Mouse (Mus musculus): ENCODE results near the gene Stxbp1.

Stxbp1 gene

GRCm38 (mm10) chr2:32838147-32838884 is 8.7 kb downstream of the Stxbp1 start:
- no peak for DNase-seq (ENCODE audit: low spot score)

- no peak for DNase-seq (ENCODE audit: low spot score)
Observed at GRCm38 (mm10) chr2:32835588-32835987, 11.5 kb downstream of the Stxbp1 start.

- DNase-seq (ENCODE audit: low spot score): no peak
Observed at GRCm38 (mm10) chr2:32834496-32834895, 12.5 kb downstream of the Stxbp1 start.

DNA sequence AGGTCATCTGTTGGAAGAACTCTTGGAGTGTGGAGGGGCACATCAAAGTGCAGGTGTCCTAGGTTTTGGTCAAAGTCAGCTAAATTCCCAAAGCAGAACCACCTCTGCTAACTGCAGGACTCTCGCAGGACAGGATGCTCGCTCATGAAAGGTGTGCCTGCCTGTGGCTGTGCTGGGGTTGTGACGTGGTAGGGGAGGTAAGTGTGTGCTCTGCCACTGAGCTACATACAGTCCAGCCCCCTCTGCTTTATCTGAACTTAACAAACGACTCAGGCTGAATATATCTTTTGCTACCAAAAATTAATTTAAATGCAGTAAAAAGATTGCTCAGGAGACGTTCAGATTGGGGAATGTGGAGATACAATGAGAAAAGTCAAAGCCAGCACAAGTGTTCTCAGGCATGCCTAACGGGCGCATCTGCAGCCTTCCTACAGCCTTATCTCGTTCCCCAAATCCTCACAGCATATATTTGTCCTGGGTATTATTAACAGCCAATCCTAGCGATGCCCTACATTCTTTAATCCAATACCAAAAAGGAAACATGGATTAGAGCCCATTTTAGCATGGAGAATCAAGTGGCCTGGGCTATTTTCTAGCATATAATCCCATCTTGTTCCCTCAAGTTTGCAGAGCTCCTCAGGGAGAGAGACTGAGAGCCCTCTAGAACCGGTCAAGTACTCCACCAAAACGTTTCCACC is 17.9 kb downstream of the Stxbp1 start:
- DNase-seq (ENCODE audit: low spot score): no peak

DNA sequence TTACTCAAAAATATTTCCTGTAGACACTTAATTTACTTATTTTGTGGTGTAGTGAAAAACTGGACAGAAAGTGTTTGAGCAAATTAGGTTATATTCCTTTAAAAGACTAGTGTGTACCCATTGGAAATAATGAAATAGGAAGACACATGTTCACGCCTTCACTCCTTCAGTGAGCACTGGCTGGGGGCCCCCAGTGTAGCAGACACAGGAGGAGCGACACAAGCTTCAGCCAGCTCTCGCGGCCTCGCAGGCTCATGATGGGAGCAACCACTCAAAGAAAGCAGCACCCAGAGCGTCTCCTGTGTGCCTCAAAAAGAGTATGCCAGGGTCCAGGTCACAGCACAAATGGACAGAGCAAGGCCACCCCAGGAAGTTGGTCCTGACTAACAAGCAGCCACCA is 21.2 kb downstream of the Stxbp1 start:
- no peak for DNase-seq (ENCODE audit: low spot score)

- DNase-seq (ENCODE audit: low spot score): no peak
Observed at GRCm38 (mm10) chr2:32824778-32825177, 22.3 kb downstream of the Stxbp1 start.

- DNase-seq (ENCODE audit: low spot score): peak; percentile 18
Observed at GRCm38 (mm10) chr2:32824181-32824580, 22.9 kb downstream of the Stxbp1 start.

DNA sequence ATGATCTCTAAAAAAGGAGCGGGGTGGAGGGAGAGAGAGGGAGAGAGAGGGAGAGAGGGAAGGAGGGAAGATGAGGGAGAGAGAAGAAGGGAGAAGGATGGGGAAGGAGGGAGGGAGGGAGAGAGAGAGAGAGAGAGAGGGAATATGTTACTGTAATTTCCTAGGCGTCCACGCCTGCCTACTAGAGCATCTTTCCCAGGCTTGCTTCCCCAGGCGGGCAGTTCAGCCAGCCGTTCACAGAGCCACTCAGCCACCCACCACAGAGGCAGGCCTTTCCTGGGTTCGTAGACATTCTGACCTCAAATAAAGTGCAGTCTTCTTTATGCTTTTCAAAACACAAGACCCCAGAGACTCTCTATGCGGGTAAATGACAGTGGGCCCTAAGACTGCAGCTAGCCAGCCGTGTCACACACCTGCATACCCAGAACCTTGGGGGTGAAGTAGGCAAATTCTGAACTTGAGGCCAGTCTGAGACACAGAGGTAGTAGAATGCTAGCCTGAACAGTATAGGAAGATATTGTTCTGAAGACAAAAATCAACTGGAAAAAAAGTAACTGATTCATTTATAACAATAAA is 23.4 kb downstream of the Stxbp1 start:
- DNase-seq (ENCODE audit: low spot score): no peak

DNA sequence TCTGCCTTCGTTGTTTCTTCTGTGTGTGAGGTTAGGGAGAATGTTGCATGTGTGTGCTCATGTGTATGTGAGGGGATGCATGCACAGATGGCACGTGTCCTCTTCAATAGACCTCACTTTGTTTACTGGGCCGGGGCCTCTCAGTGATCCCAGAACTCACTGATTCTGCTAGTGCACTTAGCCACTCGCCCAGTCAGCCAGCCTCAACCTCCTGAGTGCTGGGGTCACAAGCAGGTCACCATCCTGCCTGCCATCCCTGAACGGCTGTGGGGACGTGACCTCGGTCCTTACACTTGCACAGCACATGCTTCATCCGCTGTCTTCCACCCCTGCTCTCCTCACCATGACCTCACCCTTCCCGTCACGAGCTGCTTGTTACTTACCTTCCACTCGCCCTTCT is 23.9 kb downstream of the Stxbp1 start:
- no peak for DNase-seq (ENCODE audit: low spot score)

GRCm38 (mm10) chr2:32822643-32823042 is 24.4 kb downstream of the Stxbp1 start:
- DNase-seq (ENCODE audit: low spot score): no peak

- peak; percentile 49 for DNase-seq (ENCODE audit: low spot score)
Observed at GRCm38 (mm10) chr2:32821041-32821802, 25.8 kb downstream of the Stxbp1 start.

GRCm38 (mm10) chr2:32818208-32818607 is 28.8 kb downstream of the Stxbp1 start:
- DNase-seq (ENCODE audit: low spot score): no peak

GRCm38 (mm10) chr2:32817589-32817988 is 29.5 kb downstream of the Stxbp1 start:
- no peak for DNase-seq (ENCODE audit: low spot score)

DNA sequence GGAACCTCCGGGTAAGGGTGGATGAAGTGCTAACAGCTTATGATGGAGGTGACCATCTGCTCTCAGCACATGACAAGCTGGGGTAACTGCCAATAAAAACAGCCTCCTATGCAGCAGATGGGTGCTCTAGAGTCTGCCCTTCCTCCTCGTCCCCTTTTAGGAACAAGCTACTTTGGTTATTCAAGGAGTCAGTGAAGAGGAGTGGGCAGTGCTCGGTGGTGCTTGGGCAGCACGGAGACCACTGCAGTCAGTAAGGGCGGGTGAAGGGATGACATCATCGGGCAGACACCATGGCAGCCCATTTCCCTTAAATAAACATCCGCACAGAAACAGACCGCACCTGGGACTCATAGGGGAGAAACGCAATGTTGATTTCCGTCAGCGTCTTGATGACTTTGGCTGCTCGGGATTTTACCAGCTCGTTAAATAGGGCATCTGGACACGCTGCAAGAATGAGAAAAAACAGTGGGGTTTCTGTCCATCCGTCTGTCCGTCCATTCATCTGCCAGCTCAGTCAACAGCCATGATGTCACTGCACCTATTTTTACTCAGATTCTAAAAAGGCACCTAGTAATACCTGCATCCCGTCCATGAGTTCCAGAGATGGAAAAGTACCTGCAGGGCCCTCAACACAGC is 30.0 kb downstream of the Stxbp1 start:
- DNase-seq (ENCODE audit: low spot score): no peak

DNA sequence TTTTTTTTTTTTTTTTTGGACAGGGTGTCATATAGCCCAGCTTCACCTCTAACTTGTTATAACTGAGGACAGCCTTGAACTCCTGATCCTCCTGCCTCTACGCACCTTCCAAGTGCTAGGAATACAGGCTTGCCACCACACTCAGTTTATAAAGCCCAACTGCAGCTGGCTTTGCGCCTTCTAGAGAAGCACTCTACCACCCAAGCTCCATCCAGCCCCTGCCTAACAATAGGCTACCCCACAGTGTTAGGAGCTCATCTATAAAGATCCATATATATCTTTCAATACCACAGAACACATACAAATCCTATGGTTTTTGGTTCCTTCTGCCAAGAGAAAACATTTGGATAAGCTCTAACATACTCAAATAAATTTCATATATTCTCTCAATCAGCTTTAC is 30.5 kb downstream of the Stxbp1 start:
- no peak for DNase-seq (ENCODE audit: low spot score)

GRCm38 (mm10) chr2:32811959-32812358 is 35.1 kb downstream of the Stxbp1 start:
- no peak for DNase-seq (ENCODE audit: low spot score)

GRCm38 (mm10) chr2:32808816-32809566 is 38.1 kb downstream of the Stxbp1 start:
- DNase-seq (ENCODE audit: low spot score): no peak

GRCm38 (mm10) chr2:32798251-32798962 is 48.6 kb downstream of the Stxbp1 start:
- DNase-seq (ENCODE audit: low spot score): no peak

- no peak for DNase-seq (ENCODE audit: low spot score)
Observed at GRCm38 (mm10) chr2:32795748-32796418, 51.2 kb downstream of the Stxbp1 start.

GRCm38 (mm10) chr2:32791297-32791696 is 55.7 kb downstream of the Stxbp1 start:
- no peak for DNase-seq (ENCODE audit: low spot score)

Data from MN1 (cell line).